Mouse (Mus musculus) heart, embryonic 11.5 days (tissue): ENCODE results near the gene Cntn5. TPM values are rescaled to one million over a fixed set of nuclear protein-coding genes. Genes with fewer than 3 reads are reported as not detected.
"Not testable (repeated sequence)": the region's sequence is repeated elsewhere in the genome, so short reads cannot be mapped to it uniquely, and the experiment has no call there.

Source experiments
- ATAC-seq: fragments of 200-750 bp; cut with Nextera tagmentation; replicated peaks from 2 replicates; pipeline ENCODE4 v1.8.0; 2017; ENCODE audit warnings: moderate library complexity; ENCODE audit not compliant: insufficient number of reproducible peaks, low FRiP score, low TSS enrichment
- H3K27ac ChIP-seq: fragments of 300-500 bp; sonication (generic); 2 replicates; pipeline ENCODE4 v1.5.1; 2014; ENCODE audit warnings: mild to moderate bottlenecking, low read depth, low read length
- H3K27me3 ChIP-seq: fragments of 300-500 bp; sonication (generic); 2 replicates; pipeline ENCODE4 v1.6.1; 2014; ENCODE audit warnings: mild to moderate bottlenecking, low read length, mixed read lengths; ENCODE audit not compliant: control insufficient read depth, insufficient read depth
- H3K36me3 ChIP-seq: fragments of 300-500 bp; sonication (generic); 2 replicates; pipeline ENCODE4 v1.6.1; 2014; ENCODE audit warnings: mild to moderate bottlenecking, low read length, moderate library complexity, mixed read lengths; ENCODE audit not compliant: control insufficient read depth, insufficient read depth
- H3K4me1 ChIP-seq: fragments of 300-500 bp; sonication (generic); 2 replicates; pipeline ENCODE4 v1.6.1; 2014; ENCODE audit warnings: low read length; ENCODE audit not compliant: control insufficient read depth, insufficient read depth
- H3K4me2 ChIP-seq: fragments of 300-500 bp; sonication (generic); 2 replicates; pipeline ENCODE4 v1.6.1; 2014; ENCODE audit warnings: mild to moderate bottlenecking, moderate library complexity
- H3K4me3 ChIP-seq: fragments of 300-500 bp; sonication (generic); 2 replicates; pipeline ENCODE4 v1.5.1; 2014; ENCODE audit warnings: low read depth, low read length
- H3K9ac ChIP-seq: fragments of 300-500 bp; sonication (generic); 2 replicates; pipeline ENCODE4 v1.6.1; 2014; ENCODE audit warnings: mild to moderate bottlenecking, low read depth, low read length, moderate library complexity
- H3K9me3 ChIP-seq: fragments of 300-500 bp; sonication (generic); replicated peaks from 2 replicates; pipeline ENCODE4 v1.6.1; 2016; ENCODE audit warnings: low read length; ENCODE audit not compliant: control insufficient read depth
- WGBS: fragments of 180-500 bp; shearing (Covaris S2); extraction: QIAGEN DNeasy Blood & Tissue Kit; methylation state at CpG from one replicate; pipeline ENCODE4 v1.1.7; 2014; ENCODE audit not compliant: insufficient replicate concordance; 5-methylcytosine and 5-hydroxymethylcytosine counted together
- polyA plus RNA-seq: library from polyadenylated mRNA; unstranded; fragments of >200 nt; fragmentation: Nextera tagmentation; extraction: Ambion mirVana; gene quantifications from 2 replicates; pipeline ENCODE4 v1.2.1, GENCODE M21; 2014

The Cntn5 gene
- polyA plus RNA-seq, 1 experiment from 2014 or later: 0.20 TPM

- WGBS: 49% methylated on average over 7 of the region's 7 CpGs
- no peaks in the 10 kb centered on the region for H3K27me3 ChIP-seq
- no peak for ATAC-seq
Measured at GRCm38 (mm10) chr9:10645045-10645830, 259.3 kb downstream of the Cntn5 start.

GRCm38 (mm10) chr9:10618036-10618435 is 286.5 kb downstream of the Cntn5 start:
- H3K4me1 ChIP-seq: no peaks in the 10 kb centered on the region

More at GRCm38 (mm10) chr9:10645045-10645830, 259.3 kb downstream of the Cntn5 start:
- Histone ChIP-seq H3K4me1 (peaks cover 7% of the 10 kb centered on the region; the same call in 1 of the 2 replicates), H3K27ac (no peak overlapping the region), H3K9me3 (no peaks in the 10 kb centered on the region), H3K9ac (no peak overlapping the region), H3K4me3 (no peak overlapping the region), H3K4me2 (no peak overlapping the region), H3K36me3 (no peaks in the 10 kb centered on the region)

GRCm38 (mm10) chr9:10575346-10576241 is 329.0 kb downstream of the Cntn5 start:
- Histone ChIP-seq H3K9me3 (no peaks in the 10 kb centered on the region), H3K4me2 (no peak overlapping the region), H3K4me1 (no peaks in the 10 kb centered on the region), H3K36me3 (no peaks in the 10 kb centered on the region), H3K27me3 (no peaks in the 10 kb centered on the region), H3K27ac (no peak overlapping the region), H3K9ac (no peak overlapping the region), H3K4me3 (no peak overlapping the region)
- ATAC-seq: no peak
- WGBS: 77% methylated on average over 7 of the region's 7 CpGs

More at GRCm38 (mm10) chr9:10618036-10618435, 286.5 kb downstream of the Cntn5 start:
- Histone ChIP-seq H3K4me3 (no peak overlapping the region), H3K4me2 (no peak overlapping the region), H3K27ac (no peak overlapping the region), H3K36me3 (no peaks in the 10 kb centered on the region), H3K9ac (no peak overlapping the region), H3K9me3 (no peaks in the 10 kb centered on the region), H3K27me3 (no peaks in the 10 kb centered on the region)
- WGBS: 80% methylated on average over 5 of the region's 5 CpGs
- no peak for ATAC-seq

- H3K27ac ChIP-seq: no peak overlapping the region
- H3K27me3 ChIP-seq: no peaks in the 10 kb centered on the region
- no peaks in the 10 kb centered on the region for H3K4me1 ChIP-seq
- H3K4me2 ChIP-seq: no peak overlapping the region
- ATAC-seq: no peak
- H3K4me3 ChIP-seq: no peak overlapping the region
- no peaks in the 10 kb centered on the region for H3K9me3 ChIP-seq
- H3K9ac ChIP-seq: no peak overlapping the region
- H3K36me3 ChIP-seq: no peaks in the 10 kb centered on the region
Measured at GRCm38 (mm10) chr9:10569830-10570229, 334.7 kb downstream of the Cntn5 start.

GRCm38 (mm10) chr9:10540877-10541276 is 363.7 kb downstream of the Cntn5 start:
- H3K9me3 ChIP-seq, H3K9ac ChIP-seq: not testable (repeated sequence)
- 51% methylated on average over 5 of the region's 5 CpGs for WGBS

GRCm38 (mm10) chr9:10532248-10532647 is 372.3 kb downstream of the Cntn5 start:
- Histone ChIP-seq H3K27me3 (no peaks in the 10 kb centered on the region), H3K9me3 (no peaks in the 10 kb centered on the region), H3K27ac (no peak overlapping the region), H3K4me2 (no peak overlapping the region), H3K36me3 (no peaks in the 10 kb centered on the region), H3K9ac (no peak overlapping the region), H3K4me1 (no peaks in the 10 kb centered on the region), H3K4me3 (no peak overlapping the region)
- no peak for ATAC-seq
- WGBS: 57% methylated on average over 5 of the region's 5 CpGs

More at GRCm38 (mm10) chr9:10540877-10541276, 363.7 kb downstream of the Cntn5 start:
- not testable (repeated sequence) for ATAC-seq, H3K27me3 ChIP-seq, H3K4me1 ChIP-seq, H3K36me3 ChIP-seq, H3K4me3 ChIP-seq, H3K27ac ChIP-seq, H3K4me2 ChIP-seq

- Histone ChIP-seq H3K27ac (no peak overlapping the region), H3K4me2 (no peak overlapping the region), H3K4me3 (no peak overlapping the region), H3K9ac (no peak overlapping the region), H3K27me3 (no peaks in the 10 kb centered on the region), H3K36me3 (no peaks in the 10 kb centered on the region), H3K4me1 (no peaks in the 10 kb centered on the region), H3K9me3 (no peaks in the 10 kb centered on the region)
- WGBS: 76% methylated on average over 2 of the region's 2 CpGs
- ATAC-seq: no peak
Measured at GRCm38 (mm10) chr9:10531087-10531486, 373.5 kb downstream of the Cntn5 start.

- WGBS: 79% methylated on average over 4 of the region's 4 CpGs
- Histone ChIP-seq H3K27me3 (no peaks in the 10 kb centered on the region), H3K9ac (no peak overlapping the region), H3K4me3 (no peak overlapping the region), H3K27ac (no peak overlapping the region), H3K36me3 (no peaks in the 10 kb centered on the region), H3K4me2 (no peak overlapping the region), H3K4me1 (no peaks in the 10 kb centered on the region), H3K9me3 (no peaks in the 10 kb centered on the region)
- ATAC-seq: no peak
Measured at GRCm38 (mm10) chr9:10529528-10529927, 375.0 kb downstream of the Cntn5 start.
